Mouse (Mus musculus): ENCODE data around the gene Angptl6. TPM values are rescaled to one million over a fixed set of nuclear protein-coding genes. Genes with fewer than 3 reads are reported as not detected.

Angptl6 gene
- polyA plus RNA-seq, 2 experiments: 6.8 to 8.1 TPM

- no peak for DNase-seq (ENCODE audit: low read depth in 3 of 3, low spot score in 3 of 3)
- TF ChIP-seq EP300 (IDR thresholded peaks at IDR 0.05; ENCODE audit: low read depth): no peak
- peak; percentile 35; the same call in 1 of the 2 replicates for TF ChIP-seq CTCF (IDR thresholded peaks at IDR 0.05; ENCODE audit: low read depth)
- Histone ChIP-seq H3K27ac (no peak overlapping the region), H3K27me3 (ENCODE audit: control insufficient read depth, insufficient read depth, low read length) (peaks cover 14% of the 10 kb centered on the region), H3K4me2 (ENCODE audit: low read depth) (no peak overlapping the region), H3K9me3 (ENCODE audit: control insufficient read depth, low read length) (no peaks in the 10 kb centered on the region), H3K36me3 (replicated peaks; ENCODE audit: control insufficient read depth, insufficient read depth, low read depth) (no peaks in the 10 kb centered on the region), H3K4me3 (ENCODE audit: insufficient read depth in 1 of 2, low read depth in 2 of 2, low read length in 2 of 2) (no peak overlapping the region), H3K9ac (replicated peaks) (no peak overlapping the region), H3K4me1 (replicated peaks; ENCODE audit: control insufficient read depth in 2 of 2, insufficient read depth in 2 of 2, low read length in 1 of 2) (peaks cover 0 to 2% of the 10 kb centered on the region in 2 experiments; a peak in 1 of 4 replicates)
- ATAC-seq (ENCODE audit: insufficient read depth): no peak
- 69% methylated on average over 12 of the region's 12 CpGs for WGBS (ENCODE audit: insufficient replicate concordance)
Observed at GRCm38 (mm10) chr9:20870211-20871173, 9.0 kb downstream of the Angptl6 start.

DNA sequence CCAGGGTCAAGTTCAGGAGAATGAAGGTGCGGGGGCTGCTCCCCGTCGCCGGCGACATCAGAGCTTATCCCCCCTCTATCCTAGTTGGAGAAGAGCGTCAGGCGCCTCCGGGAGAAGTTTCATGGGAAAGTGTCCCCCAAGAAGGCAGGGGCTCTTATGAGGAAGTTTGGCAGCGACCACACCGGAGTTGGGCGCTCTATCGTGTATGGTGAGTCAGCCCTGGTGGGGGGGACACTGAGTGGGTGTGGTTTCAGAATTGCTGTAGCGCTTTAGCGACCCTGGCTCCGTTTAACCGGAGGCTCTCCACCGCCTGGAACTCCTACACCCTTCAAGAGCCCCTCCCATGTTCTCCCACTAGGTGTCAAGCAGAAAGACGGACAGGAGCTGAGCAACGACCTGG is 10.3 kb downstream of the Angptl6 start:
- Histone ChIP-seq H3K36me3 (replicated peaks; ENCODE audit: control insufficient read depth, insufficient read depth, low read depth) (no peaks in the 10 kb centered on the region), H3K4me3 (ENCODE audit: insufficient read depth in 1 of 2, low read depth in 2 of 2, low read length in 2 of 2) (peak overlapping the region; percentile 37 to 63; a peak in 3 of 4 replicates), H3K4me1 (replicated peaks; ENCODE audit: control insufficient read depth in 2 of 2, insufficient read depth in 2 of 2, low read length in 1 of 2) (peaks cover 0 to 2% of the 10 kb centered on the region in 2 experiments; a peak in 1 of 4 replicates), H3K9me3 (ENCODE audit: control insufficient read depth, low read length) (no peaks in the 10 kb centered on the region), H3K27ac (no peak overlapping the region), H3K27me3 (ENCODE audit: control insufficient read depth, insufficient read depth, low read length) (peaks cover 14% of the 10 kb centered on the region), H3K9ac (replicated peaks) (no peak overlapping the region), H3K4me2 (ENCODE audit: low read depth) (peak overlapping the region; percentile 67)
- 7% methylated on average over 19 of the region's 19 CpGs for WGBS (ENCODE audit: insufficient replicate concordance)
- DNase-seq (ENCODE audit: low read depth in 3 of 3, low spot score in 3 of 3) (no peak), ATAC-seq (ENCODE audit: insufficient read depth) (no peak)
- TF ChIP-seq EP300 (IDR thresholded peaks at IDR 0.05; ENCODE audit: low read depth) (no peak), CTCF (IDR thresholded peaks at IDR 0.05; ENCODE audit: low read depth) (no peak)

DNA sequence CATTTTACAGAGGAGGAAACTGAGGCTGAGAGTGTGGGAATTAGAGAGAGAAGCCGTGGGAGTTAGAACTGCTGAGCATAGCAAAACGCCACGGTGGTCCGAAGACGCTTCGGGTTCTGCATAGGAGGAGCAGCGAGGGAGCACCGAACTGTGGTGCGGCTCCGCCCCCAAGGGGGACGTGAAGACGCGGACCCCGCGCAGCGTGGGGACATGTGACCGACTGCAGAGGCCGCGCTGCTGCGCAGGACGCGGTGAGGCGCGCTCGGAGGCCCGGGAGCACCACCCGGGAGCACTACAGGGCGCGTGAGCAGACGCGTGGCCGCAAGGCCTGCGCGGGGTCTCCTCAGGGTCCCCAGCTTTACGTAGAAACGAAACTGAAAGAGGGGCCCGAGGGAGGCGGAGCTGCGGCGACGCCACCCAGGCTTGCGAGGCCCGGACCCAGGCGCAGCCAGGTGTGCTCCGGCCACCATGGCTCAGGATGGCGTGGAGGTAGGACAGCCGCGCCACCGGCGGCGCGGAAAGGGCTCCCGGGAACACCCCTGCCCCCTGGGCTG is 11.0 kb downstream of the Angptl6 start, which contains the start of gene A230050P20Rik:
A230050P20Rik (plus strand) TSS at position 195 of the 554 bp plus-strand sequence.
- WGBS (ENCODE audit: insufficient replicate concordance): 4% methylated on average over 51 of the region's 53 CpGs
- Histone ChIP-seq H3K4me3 (ENCODE audit: insufficient read depth in 1 of 2, low read depth in 2 of 2, low read length in 2 of 2) (peak within 1 kb of the TSS; percentile 37 to 63), H3K4me2 (ENCODE audit: low read depth) (peak within 1 kb of the TSS; percentile 67), H3K4me1 (replicated peaks; ENCODE audit: control insufficient read depth in 2 of 2, insufficient read depth in 2 of 2, low read length in 1 of 2) (peaks cover 0 to 2% of the 10 kb centered on the region in 2 experiments; a peak in 1 of 4 replicates), H3K36me3 (replicated peaks; ENCODE audit: control insufficient read depth, insufficient read depth, low read depth) (no peaks in the 10 kb centered on the region), H3K9ac (replicated peaks) (peak within 1 kb of the TSS; percentile 44), H3K27ac (no peak within 1 kb of the TSS), H3K27me3 (ENCODE audit: control insufficient read depth, insufficient read depth, low read length) (peaks cover 14% of the 10 kb centered on the region), H3K9me3 (ENCODE audit: control insufficient read depth, low read length) (no peaks in the 10 kb centered on the region)
- no peak for DNase-seq (ENCODE audit: low read depth in 3 of 3, low spot score in 3 of 3)
- TF ChIP-seq EP300 (IDR thresholded peaks at IDR 0.05; ENCODE audit: low read depth) (no peak), CTCF (IDR thresholded peaks at IDR 0.05; ENCODE audit: low read depth) (no peak)
- peak; percentile 42; the same call in 1 of the 2 replicates for ATAC-seq (ENCODE audit: insufficient read depth)

DNA sequence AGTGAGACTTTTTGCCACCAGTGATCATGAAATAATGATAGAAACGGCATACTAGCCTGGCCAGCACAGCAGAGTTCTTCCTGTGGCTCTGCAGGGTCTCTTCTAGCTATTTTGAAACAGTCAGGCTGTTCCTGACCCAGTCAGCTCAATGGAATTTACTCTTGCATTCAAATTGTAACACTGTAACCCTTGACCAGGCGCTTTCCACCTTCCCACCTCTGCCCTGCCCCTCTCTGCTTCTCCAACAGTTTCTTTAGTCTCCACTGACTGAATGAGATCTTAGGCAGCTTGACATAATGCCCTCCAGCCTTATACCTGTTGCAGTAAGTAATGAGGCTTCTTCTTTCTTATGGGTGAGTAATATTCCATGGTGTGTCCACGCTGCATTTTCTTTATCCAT is 12.6 kb downstream of the Angptl6 start:
- no peak overlapping the region for H3K4me2 ChIP-seq (ENCODE audit: low read depth)
- H3K27ac ChIP-seq: no peak overlapping the region
- ATAC-seq (ENCODE audit: insufficient read depth) (no peak), DNase-seq (ENCODE audit: low read depth in 3 of 3, low spot score in 3 of 3) (no peak)
- H3K4me3 ChIP-seq (ENCODE audit: insufficient read depth in 1 of 2, low read depth in 2 of 2, low read length in 2 of 2): no peak overlapping the region
- 35% methylated on average over 3 of the region's 3 CpGs for WGBS (ENCODE audit: insufficient replicate concordance)
- peaks cover 14% of the 10 kb centered on the region for H3K27me3 ChIP-seq (ENCODE audit: control insufficient read depth, insufficient read depth, low read length)
- peaks cover 0 to 5% of the 10 kb centered on the region in 2 experiments; a peak in 2 of 4 replicates for H3K4me1 ChIP-seq (replicated peaks; ENCODE audit: control insufficient read depth in 2 of 2, insufficient read depth in 2 of 2, low read length in 1 of 2)
- no peaks in the 10 kb centered on the region for H3K9me3 ChIP-seq (ENCODE audit: control insufficient read depth, low read length)
- no peak overlapping the region for H3K9ac ChIP-seq (replicated peaks)
- no peaks in the 10 kb centered on the region for H3K36me3 ChIP-seq (replicated peaks; ENCODE audit: control insufficient read depth, insufficient read depth, low read depth)
- TF ChIP-seq EP300 (IDR thresholded peaks at IDR 0.05; ENCODE audit: low read depth) (no peak), CTCF (IDR thresholded peaks at IDR 0.05; ENCODE audit: low read depth) (no peak)

DNA sequence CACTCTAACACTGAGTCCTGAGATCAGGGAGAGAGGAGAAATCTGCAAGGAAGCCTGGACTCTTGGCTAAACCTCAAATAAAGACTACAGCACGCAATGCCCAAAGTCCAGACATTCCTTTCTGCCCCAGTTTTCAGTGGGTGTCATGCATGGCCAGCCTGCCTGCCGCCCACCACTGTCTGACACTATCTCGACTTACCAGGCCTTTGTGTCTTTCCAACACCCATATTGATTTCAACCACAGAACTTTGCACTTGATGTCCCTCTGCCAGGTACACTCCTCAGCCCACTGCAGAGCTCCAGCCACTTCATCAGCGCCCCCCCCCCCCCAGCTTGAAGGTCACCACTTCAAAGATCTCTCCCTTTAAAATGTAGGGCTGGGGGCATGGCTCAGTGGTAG is 17.3 kb downstream of the Angptl6 start:
- Histone ChIP-seq H3K27ac (no peak overlapping the region), H3K4me1 (replicated peaks; ENCODE audit: control insufficient read depth in 2 of 2, insufficient read depth in 2 of 2, low read length in 1 of 2) (peaks cover 0 to 6% of the 10 kb centered on the region in 2 experiments; a peak in 2 of 4 replicates), H3K9ac (replicated peaks) (no peak overlapping the region), H3K9me3 (ENCODE audit: control insufficient read depth, low read length) (no peaks in the 10 kb centered on the region), H3K27me3 (ENCODE audit: control insufficient read depth, insufficient read depth, low read length) (no peaks in the 10 kb centered on the region; the same call in 1 of the 2 replicates), H3K4me3 (ENCODE audit: insufficient read depth in 1 of 2, low read depth in 2 of 2, low read length in 2 of 2) (no peak overlapping the region), H3K36me3 (replicated peaks; ENCODE audit: control insufficient read depth, insufficient read depth, low read depth) (no peaks in the 10 kb centered on the region), H3K4me2 (ENCODE audit: low read depth) (no peak overlapping the region)
- DNase-seq (ENCODE audit: low read depth in 3 of 3, low spot score in 3 of 3) (no peak), ATAC-seq (ENCODE audit: insufficient read depth) (no peak)
- TF ChIP-seq EP300 (IDR thresholded peaks at IDR 0.05; ENCODE audit: low read depth): no peak
- no peak for TF ChIP-seq CTCF (IDR thresholded peaks at IDR 0.05; ENCODE audit: low read depth)
- WGBS (ENCODE audit: insufficient replicate concordance): 36% methylated on average over 4 of the region's 4 CpGs
